Mouse (Mus musculus) midbrain, embryonic 13.5 days (tissue): Measurements from ENCODE around the gene Slc25a45. TPM values are rescaled to one million over a fixed set of nuclear protein-coding genes. Genes with fewer than 3 reads are reported as not detected.
A peak's percentile ranks its signal among the peaks of the same experiment; 100 is the strongest.

Experiments
- ATAC-seq: fragments of 200-750 bp; cut with Nextera tagmentation; 2 replicates; pipeline ENCODE4 v1.8.0; 2017; ENCODE audit warnings: mild to moderate bottlenecking, moderate TSS enrichment, moderate library complexity
- H3K27ac ChIP-seq: fragments of 300-500 bp; sonication (generic); 2 replicates; pipeline ENCODE4 v1.5.1; 2015; ENCODE audit warnings: inconsistent platforms, mild to moderate bottlenecking, moderate library complexity
- H3K27me3 ChIP-seq: fragments of 300-500 bp; sonication (generic); 2 replicates; pipeline ENCODE4 v1.6.1; 2015; ENCODE audit warnings: mild to moderate bottlenecking, inconsistent platforms
- H3K36me3 ChIP-seq: fragments of 300-500 bp; sonication (generic); 2 replicates; pipeline ENCODE4 v1.6.1; 2015; ENCODE audit warnings: mild to moderate bottlenecking, inconsistent platforms
- H3K4me1 ChIP-seq: fragments of 300-500 bp; sonication (generic); replicated peaks from 2 replicates; pipeline ENCODE4 v1.6.1; 2015; ENCODE audit warnings: inconsistent platforms
- H3K4me2 ChIP-seq: fragments of 300-500 bp; sonication (generic); replicated peaks from 2 replicates; pipeline ENCODE4 v1.6.1; 2015; ENCODE audit warnings: moderate library complexity, mild to moderate bottlenecking, inconsistent platforms
- H3K4me3 ChIP-seq: fragments of 300-500 bp; sonication (generic); replicated peaks from 2 replicates; pipeline ENCODE4 v1.5.1; 2015; ENCODE audit warnings: mild to moderate bottlenecking, inconsistent platforms
- H3K9ac ChIP-seq: fragments of 300-500 bp; sonication (generic); replicated peaks from 2 replicates; pipeline ENCODE4 v1.6.1; 2015; ENCODE audit warnings: mild to moderate bottlenecking, inconsistent platforms
- H3K9me3 ChIP-seq: fragments of 300-500 bp; sonication (generic); 2 replicates; pipeline ENCODE4 v1.6.1; 2016; ENCODE audit warnings: mild to moderate bottlenecking, inconsistent platforms
- WGBS: fragments of 180-500 bp; shearing (Covaris S2); methylation state at CpG from one replicate; pipeline ENCODE4 v1.1.7; 2015; 5-methylcytosine and 5-hydroxymethylcytosine counted together
- polyA plus RNA-seq: library from polyadenylated mRNA; unstranded; fragments of >200 nt; fragmentation: Nextera tagmentation; extraction: Ambion mirVana; gene quantifications from 2 replicates; pipeline ENCODE4 v1.2.1, GENCODE M21; 2015

The Slc25a45 gene
- polyA plus RNA-seq, 1 experiment from 2014 or later: 2.0 TPM

GRCm38 (mm10) chr19:5835054-5835921 is 42.3 kb upstream of the Slc25a45 start:
- H3K9ac ChIP-seq: no peak overlapping the region
- no peak overlapping the region for H3K4me3 ChIP-seq
- H3K27ac ChIP-seq: no peak overlapping the region
- H3K4me2 ChIP-seq: no peak overlapping the region
- H3K9me3 ChIP-seq: no peaks in the 10 kb centered on the region
- 92% methylated on average over 10 of the region's 10 CpGs for WGBS
- ATAC-seq: no peak
- no peaks in the 10 kb centered on the region for H3K36me3 ChIP-seq
- H3K27me3 ChIP-seq: no peaks in the 10 kb centered on the region
- no peaks in the 10 kb centered on the region; the same call in 1 of the 2 replicates for H3K4me1 ChIP-seq

- no peaks in the 10 kb centered on the region for H3K27me3 ChIP-seq
- H3K9me3 ChIP-seq: no peaks in the 10 kb centered on the region
- ATAC-seq: no peak
- no peaks in the 10 kb centered on the region for H3K36me3 ChIP-seq
- 77% methylated on average over 8 of the region's 8 CpGs for WGBS
- H3K4me1 ChIP-seq: peaks cover 2% of the 10 kb centered on the region; the same call in 1 of the 2 replicates
- no peak overlapping the region for H3K4me2 ChIP-seq
- H3K9ac ChIP-seq: no peak overlapping the region
- no peak overlapping the region for H3K4me3 ChIP-seq
- no peak overlapping the region for H3K27ac ChIP-seq
These were observed 41.6 kb upstream of the Slc25a45 start for GRCm38 (mm10) chr19:5835922-5836430.

DNA sequence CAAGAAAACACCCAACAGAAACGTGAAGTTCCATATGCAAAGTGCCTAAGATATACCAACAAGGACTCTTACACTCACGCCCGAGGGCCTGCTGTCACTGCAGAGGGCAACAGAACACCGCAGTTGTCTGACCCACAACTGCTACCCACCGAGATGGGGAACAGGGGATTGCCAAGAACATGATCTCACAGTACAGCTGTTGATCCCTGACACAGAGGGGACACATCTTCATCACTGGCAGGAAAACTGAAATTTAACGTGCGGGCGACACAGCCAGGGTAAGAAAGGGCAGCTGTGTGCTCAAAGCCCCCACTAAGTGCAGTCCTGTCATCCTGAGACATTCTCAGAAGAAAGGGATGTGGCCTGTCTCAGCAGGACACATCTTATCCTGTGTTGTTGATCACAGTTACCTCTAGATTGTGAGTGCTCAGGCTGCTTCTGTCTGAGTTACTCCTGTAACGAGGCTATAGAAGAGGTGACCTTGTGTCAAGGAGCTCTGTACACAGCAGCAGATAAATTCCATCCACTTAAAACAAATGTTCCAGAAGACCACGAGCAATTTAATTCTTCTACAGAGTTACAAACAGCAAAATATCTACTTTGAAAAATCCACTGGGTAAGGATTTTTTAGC is 40.6 kb upstream of the Slc25a45 start:
- ATAC-seq: no peak
- 76% methylated on average over 10 of the region's 10 CpGs for WGBS

GRCm38 (mm10) chr19:5837606-5838005 is 40.0 kb upstream of the Slc25a45 start:
- Histone ChIP-seq H3K27ac (no peak overlapping the region), H3K4me2 (no peak overlapping the region), H3K9me3 (no peaks in the 10 kb centered on the region), H3K4me3 (no peak overlapping the region), H3K4me1 (peaks cover 10% of the 10 kb centered on the region), H3K27me3 (no peaks in the 10 kb centered on the region), H3K36me3 (no peaks in the 10 kb centered on the region), H3K9ac (no peak overlapping the region)
- ATAC-seq: no peak
- 94% methylated on average over 8 of the region's 8 CpGs for WGBS

More for the DNA sequence above, 40.6 kb upstream of the Slc25a45 start:
- Histone ChIP-seq H3K27me3 (no peaks in the 10 kb centered on the region), H3K9ac (no peak overlapping the region), H3K4me3 (no peak overlapping the region), H3K4me1 (peaks cover 4% of the 10 kb centered on the region), H3K36me3 (no peaks in the 10 kb centered on the region), H3K27ac (no peak overlapping the region), H3K9me3 (no peaks in the 10 kb centered on the region), H3K4me2 (no peak overlapping the region)

GRCm38 (mm10) chr19:5838136-5838891 is 39.3 kb upstream of the Slc25a45 start:
- no peak overlapping the region for H3K9ac ChIP-seq
- no peak for ATAC-seq
- no peak overlapping the region for H3K4me2 ChIP-seq
- H3K27ac ChIP-seq: no peak overlapping the region
- no peaks in the 10 kb centered on the region for H3K36me3 ChIP-seq
- no peak overlapping the region for H3K4me3 ChIP-seq
- no peaks in the 10 kb centered on the region for H3K27me3 ChIP-seq
- 69% methylated on average over 12 of the region's 12 CpGs for WGBS
- H3K9me3 ChIP-seq: no peaks in the 10 kb centered on the region
- H3K4me1 ChIP-seq: peaks cover 17% of the 10 kb centered on the region

DNA sequence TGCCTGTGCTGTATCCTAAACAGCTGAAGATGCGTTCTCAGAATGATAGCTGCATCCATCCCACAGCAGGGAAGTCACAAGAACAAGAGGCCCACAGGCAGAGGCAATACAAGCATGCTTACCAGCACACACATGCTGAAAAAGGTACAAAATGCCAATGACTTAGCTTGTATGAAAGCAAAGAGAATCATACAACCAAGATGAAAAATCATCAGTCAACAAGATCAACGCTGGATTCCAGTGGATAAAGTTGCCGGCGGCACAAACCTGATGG is 38.8 kb upstream of the Slc25a45 start:
- Histone ChIP-seq H3K9me3 (no peaks in the 10 kb centered on the region), H3K4me2 (no peak overlapping the region), H3K4me1 (peaks cover 22% of the 10 kb centered on the region), H3K4me3 (no peak overlapping the region), H3K27ac (no peak overlapping the region), H3K27me3 (no peaks in the 10 kb centered on the region), H3K9ac (no peak overlapping the region), H3K36me3 (no peaks in the 10 kb centered on the region)
- WGBS: 87% methylated on average over 4 of the region's 4 CpGs
- no peak for ATAC-seq

- no peak for ATAC-seq
- peaks cover 29% of the 10 kb centered on the region for H3K4me1 ChIP-seq
- H3K27me3 ChIP-seq: no peaks in the 10 kb centered on the region
- H3K36me3 ChIP-seq: no peaks in the 10 kb centered on the region
- H3K4me2 ChIP-seq: no peak overlapping the region
- H3K27ac ChIP-seq: no peak overlapping the region
- 75% methylated on average over 14 of the region's 14 CpGs for WGBS
- H3K4me3 ChIP-seq: no peak overlapping the region
- H3K9ac ChIP-seq: 0 out of 2 replicates have a peak overlapping the region, but pooled peaks have one; percentile 1
- H3K9me3 ChIP-seq: no peaks in the 10 kb centered on the region
These were observed 38.1 kb upstream of the Slc25a45 start for GRCm38 (mm10) chr19:5839317-5840085.

GRCm38 (mm10) chr19:5840086-5840889 is 37.3 kb upstream of the Slc25a45 start:
- Histone ChIP-seq H3K9me3 (no peaks in the 10 kb centered on the region), H3K27me3 (no peaks in the 10 kb centered on the region), H3K4me2 (no peak overlapping the region), H3K9ac (no peak overlapping the region), H3K4me1 (peaks cover 36% of the 10 kb centered on the region), H3K27ac (no peak overlapping the region), H3K4me3 (no peak overlapping the region), H3K36me3 (no peaks in the 10 kb centered on the region)
- WGBS: 77% methylated on average over 18 of the region's 18 CpGs
- no peak for ATAC-seq

GRCm38 (mm10) chr19:5840890-5841388 is 36.7 kb upstream of the Slc25a45 start:
- H3K27me3 ChIP-seq: no peaks in the 10 kb centered on the region
- 91% methylated on average over 9 of the region's 9 CpGs for WGBS
- peaks cover 40% of the 10 kb centered on the region for H3K4me1 ChIP-seq
- no peaks in the 10 kb centered on the region for H3K9me3 ChIP-seq
- no peak overlapping the region for H3K27ac ChIP-seq
- no peak for ATAC-seq
- no peak overlapping the region for H3K9ac ChIP-seq
- no peaks in the 10 kb centered on the region for H3K36me3 ChIP-seq
- H3K4me2 ChIP-seq: no peak overlapping the region
- H3K4me3 ChIP-seq: no peak overlapping the region

DNA sequence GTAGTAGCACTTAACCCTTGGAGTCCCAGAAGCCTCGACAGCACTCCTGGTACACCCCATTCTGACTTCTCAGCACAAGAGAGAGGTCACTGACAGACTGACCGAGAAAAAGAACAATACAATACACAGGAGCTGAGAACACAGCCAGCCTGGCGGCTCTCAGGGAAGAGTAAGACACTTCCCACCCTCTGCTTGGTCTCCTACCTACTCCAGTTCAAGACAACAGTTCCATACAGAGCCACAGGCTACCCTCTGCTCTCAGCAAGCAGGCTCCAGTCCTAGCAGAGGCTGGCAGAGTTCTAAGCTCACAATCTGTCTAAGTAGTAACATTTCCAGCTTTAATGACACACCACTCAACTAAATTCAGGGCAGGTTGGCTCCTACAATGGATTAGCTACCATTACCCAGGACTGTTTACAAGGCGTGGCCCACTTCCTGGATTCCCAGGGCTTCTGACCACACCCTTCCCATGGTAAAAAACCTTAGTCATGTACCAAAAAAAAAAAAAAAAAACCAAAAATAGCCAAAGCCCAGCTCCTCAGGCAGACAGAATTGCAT is 36.1 kb upstream of the Slc25a45 start:
- H3K27ac ChIP-seq: no peak overlapping the region

More for the DNA sequence above, 36.1 kb upstream of the Slc25a45 start:
- H3K27me3 ChIP-seq: no peaks in the 10 kb centered on the region
- no peaks in the 10 kb centered on the region for H3K9me3 ChIP-seq
- 43% methylated on average over 4 of the region's 4 CpGs for WGBS
- no peak overlapping the region for H3K4me2 ChIP-seq
- H3K36me3 ChIP-seq: no peaks in the 10 kb centered on the region
- no peak for ATAC-seq
- peaks cover 45% of the 10 kb centered on the region for H3K4me1 ChIP-seq
- H3K9ac ChIP-seq: no peak overlapping the region
- no peak overlapping the region for H3K4me3 ChIP-seq
